Mouse (Mus musculus) MEL (cell line): ENCODE measurements around the gene Saa3.

Experiments used
- CHD2 ChIP-seq: IDR thresholded peaks from 2 replicates; pipeline ENCODE4 v1.6.1; 2011; ENCODE audit warnings: low read length, improper control_type of control experiment
- CTCF ChIP-seq, 3 experiments: IDR thresholded peaks in 2 of 3; conservative IDR thresholded peaks in 1 of 3; 2 replicates each; pipeline ENCODE4 v1.5.1; 2011 to 2012; ENCODE audit warnings: low read length in 3 of 3, low read depth in 2 of 3, mild to moderate bottlenecking in 2 of 3, improper control_type of control experiment in 1 of 3, inconsistent platforms in 1 of 3, mixed read lengths in 1 of 3, moderate library complexity in 1 of 3; ENCODE audit not compliant: control insufficient read depth in 1 of 3, insufficient read depth in 1 of 3, poor library complexity in 1 of 3, severe bottlenecking in 1 of 3
- E2F4 ChIP-seq: IDR thresholded peaks from 2 replicates; pipeline ENCODE4 v1.6.1; 2011; ENCODE audit warnings: low read depth, low read length, improper control_type of control experiment, borderline replicate concordance
- GABPA ChIP-seq: IDR thresholded peaks from 2 replicates; pipeline ENCODE4 v1.6.1; 2012; ENCODE audit warnings: low read depth, mild to moderate bottlenecking, inconsistent platforms, low read length, improper control_type of control experiment, moderate library complexity
- GATA1 ChIP-seq: IDR thresholded peaks from 2 replicates; pipeline ENCODE4 v1.6.1; 2011; ENCODE audit warnings: low read depth, low read length, improper control_type of control experiment
- MAX ChIP-seq: IDR thresholded peaks from 2 replicates; pipeline ENCODE4 v1.6.1; 2011; ENCODE audit warnings: low read length, improper control_type of control experiment
- POLR2A ChIP-seq, 2 experiments: IDR thresholded peaks; 2 replicates each; pipeline ENCODE4 v1.6.1; 2011 to 2012; ENCODE audit warnings: low read length in 2 of 2, mild to moderate bottlenecking in 2 of 2, control low read depth in 1 of 2, improper control_type of control experiment in 1 of 2, low read depth in 1 of 2, moderate library complexity in 1 of 2; ENCODE audit not compliant: control insufficient read depth in 1 of 2, insufficient read depth in 1 of 2, poor library complexity in 1 of 2
- USF1 ChIP-seq: IDR thresholded peaks from 2 replicates; pipeline ENCODE4 v1.6.1; 2014; ENCODE audit warnings: low read depth, mild to moderate bottlenecking, inconsistent platforms, low read length, improper control_type of control experiment, moderate library complexity
- ZC3H11A ChIP-seq: IDR thresholded peaks from 2 replicates; pipeline ENCODE4 v1.6.1; 2012; ENCODE audit warnings: low read depth, mild to moderate bottlenecking, inconsistent platforms, low read length, improper control_type of control experiment

DNA sequence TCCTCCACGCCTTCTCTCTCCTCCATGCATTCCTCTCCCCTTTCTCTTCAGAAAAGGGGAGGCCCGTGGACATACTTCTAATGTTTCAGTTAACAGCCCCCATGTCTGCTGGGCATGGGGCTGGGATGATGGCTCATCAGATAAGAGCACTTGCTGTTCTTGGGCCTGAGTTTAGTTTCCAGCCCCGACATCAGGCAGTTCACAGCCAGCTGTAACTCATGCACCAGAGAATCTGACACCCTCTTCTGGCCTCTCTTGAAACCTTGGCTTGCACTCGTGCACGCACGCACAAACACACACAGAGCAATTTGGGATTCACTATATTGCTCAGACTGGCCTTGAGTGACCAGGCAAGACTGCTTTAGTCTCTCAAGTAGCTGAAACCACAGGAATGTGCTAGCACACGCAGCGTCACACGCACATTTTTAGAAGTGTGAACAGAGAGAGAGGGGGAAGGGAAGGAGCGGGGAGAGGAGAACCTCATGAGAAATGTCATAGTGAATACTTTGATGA lies 43.3 kb downstream of the Saa3 start, which contains the start of gene Tph1:
- no peak for TF ChIP-seq USF1
- TF ChIP-seq GABPA: no peak
- TF ChIP-seq GATA1: no peak
- no peak for TF ChIP-seq CTCF (IDR thresholded peaks at IDR 0.05 in 2 of 3, conservative IDR thresholded peaks at IDR 0.05 in 1 of 3; ENCODE audit: control insufficient read depth in 1 of 3, insufficient read depth in 1 of 3, low read depth in 2 of 3, low read length in 3 of 3, poor library complexity in 1 of 3, severe bottlenecking in 1 of 3)
- TF ChIP-seq MAX: no peak
- no peak for TF ChIP-seq ZC3H11A
- no peak for TF ChIP-seq E2F4
- no peak for TF ChIP-seq POLR2A (IDR thresholded peaks at IDR 0.05; ENCODE audit: control insufficient read depth in 1 of 2, insufficient read depth in 1 of 2, low read depth in 1 of 2, low read length in 2 of 2, poor library complexity in 1 of 2)
- TF ChIP-seq CHD2: no peak
